Mouse (Mus musculus) heart, embryonic 16.5 days (tissue): ENCODE measurements around the gene Lfng. TPM values are rescaled to one million over a fixed set of nuclear protein-coding genes. Genes with fewer than 3 reads are reported as not detected.

Experiments used
- polyA plus RNA-seq: library from polyadenylated mRNA; unstranded; fragments of >200 nt; fragmentation: Nextera tagmentation; extraction: Ambion mirVana; gene quantifications from 2 replicates; pipeline ENCODE4 v1.2.1, GENCODE M21; 2015

Gene Lfng
- polyA plus RNA-seq, 1 experiment from 2014 or later, result 6.2 TPM

Other genes starting within 250 kb of the Lfng start
- 16.4 and 17.9 TPM in 2 replicates for gene Snx8, start 218.1 kb upstream of the Lfng start, polyA plus RNA-seq
- gene Eif3b, start 188.0 kb upstream of the Lfng start, polyA plus RNA-seq, result 78.1 and 87.8 TPM in 2 replicates
- gene Gm4869, start 161.7 kb upstream of the Lfng start, polyA plus RNA-seq, result not detected in 2 replicates
- 11.4 and 13.9 TPM in 2 replicates for gene Chst12, start 101.8 kb upstream of the Lfng start, polyA plus RNA-seq
- 0.79 and 0.98 TPM in 2 replicates for gene Grifin, start 42.2 kb upstream of the Lfng start, polyA plus RNA-seq
- gene Ttyh3, start 41.7 kb downstream of the Lfng start, polyA plus RNA-seq, result 16.3 and 17.9 TPM in 2 replicates
- 9.6 and 10.3 TPM in 2 replicates for gene Iqce, start 95.1 kb downstream of the Lfng start, polyA plus RNA-seq
- gene Brat1, start 97.7 kb downstream of the Lfng start, polyA plus RNA-seq, result 15.3 and 16.6 TPM in 2 replicates
- gene Amz1, start 116.8 kb downstream of the Lfng start, polyA plus RNA-seq, result 0.90 and 1.1 TPM in 2 replicates
- gene Gna12, start 223.1 kb downstream of the Lfng start, polyA plus RNA-seq, result 7.1 and 11.0 TPM in 2 replicates